Mouse (Mus musculus) lung, adult 2 months (tissue): ENCODE results near the gene Prr14l. TPM values are rescaled to one million over a fixed set of nuclear protein-coding genes. Genes with fewer than 3 reads are reported as not detected.
"Not testable (repeated sequence)": the region's sequence is repeated elsewhere in the genome, so short reads cannot be mapped to it uniquely, and the experiment has no call there.

Source experiments
- DNase-seq: peaks from one replicate; pipeline ENCODE4 v3.0.0; 2022
- H3K4me1 ChIP-seq: fragments of 200-500 bp; 2 replicates; pipeline ENCODE4 v1.6.1; 2011; ENCODE audit warnings: low read length; ENCODE audit not compliant: control insufficient read depth, insufficient read depth
- H3K4me3 ChIP-seq: fragments of 200-500 bp; replicated peaks from 2 replicates; pipeline ENCODE3; 2011; ENCODE audit warnings: low read depth, mild to moderate bottlenecking, control low read depth, low read length; ENCODE audit errors: extremely low read depth
- CTCF ChIP-seq: fragments of 200-500 bp; IDR thresholded peaks from 2 replicates; pipeline ENCODE4 v1.5.1; 2011; ENCODE audit warnings: mild to moderate bottlenecking, low read length, control low read depth; ENCODE audit not compliant: insufficient read depth
- POLR2A ChIP-seq: fragments of 200-500 bp; IDR thresholded peaks from 2 replicates; pipeline ENCODE4 v1.6.1; 2011; ENCODE audit warnings: low read depth, mild to moderate bottlenecking, control low read depth, low read length, borderline replicate concordance; ENCODE audit errors: extremely low read depth
- WGBS: fragments of 180-500 bp; shearing (Covaris S2); methylation state at CpG from one replicate; pipeline ENCODE4 v1.1.7; 2018; 5-methylcytosine and 5-hydroxymethylcytosine counted together
- polyA plus RNA-seq: library from polyadenylated mRNA; depleted of rRNA; stranded (reverse); fragments of >200 nt; gene quantifications from 2 replicates; pipeline ENCODE4 v1.2.3, GENCODE M21; 2012

The Prr14l gene
- polyA plus RNA-seq, 1 experiment = 12.7 TPM

DNA sequence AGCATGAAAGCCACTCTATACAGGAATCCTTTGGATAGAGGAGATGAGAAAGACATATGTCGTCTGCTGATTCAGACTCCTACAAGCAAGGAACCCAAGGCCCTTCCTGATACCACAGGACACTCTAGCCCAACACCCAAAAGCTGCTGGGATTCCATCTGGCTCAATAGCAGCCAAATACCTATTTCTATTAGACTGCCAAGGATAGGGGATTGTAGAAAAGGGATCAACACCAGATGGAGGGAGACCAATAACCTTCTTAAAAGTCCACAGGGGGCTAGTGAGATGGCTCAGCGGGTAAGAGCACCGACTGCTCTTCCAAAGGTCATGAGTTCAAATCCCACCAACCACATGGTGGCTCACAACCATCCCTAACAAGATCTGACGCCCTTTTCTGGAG, 38.7 kb downstream of the Prr14l start:
- no peaks in the 10 kb centered on the region for H3K4me1 ChIP-seq
- WGBS = 96% methylated on average over 4 of the region's 4 CpGs

DNA sequence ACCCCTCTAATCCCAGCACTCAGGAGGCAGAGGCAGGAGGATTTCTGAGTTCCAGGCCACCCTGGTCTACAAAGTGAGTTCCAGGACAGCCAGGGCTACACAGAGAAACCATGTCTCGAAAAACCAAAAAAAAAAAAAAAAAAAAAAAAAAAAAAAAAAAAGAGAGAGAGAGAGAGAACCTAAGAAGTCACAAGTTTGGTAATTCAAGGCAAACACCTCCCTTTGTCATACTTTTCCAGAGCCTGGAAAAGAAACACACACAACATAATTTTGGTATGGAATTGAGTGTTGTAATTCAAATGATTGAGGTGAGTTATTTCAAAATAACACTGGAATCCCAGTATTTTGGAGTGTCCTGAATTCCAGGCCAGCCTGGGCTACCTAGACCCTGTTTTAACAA, 67.6 kb downstream of the Prr14l start:
- WGBS = 75% methylated on average over 1 of the region's 1 CpGs
- DNase-seq, H3K4me3 ChIP-seq, H3K4me1 ChIP-seq: not testable (repeated sequence)

More for the DNA sequence above, 38.7 kb downstream of the Prr14l start:
- H3K4me3 ChIP-seq = no peak overlapping the region
- no peak for TF ChIP-seq POLR2A
- TF ChIP-seq CTCF = no peak
- no peak for DNase-seq

- Histone ChIP-seq H3K4me3 (peak within 1 kb of the TSS; percentile 90), H3K4me1 (no peaks in the 10 kb centered on the region)
- peak; percentile 93 for DNase-seq
- under 1% methylated on average over 52 of the region's 52 CpGs for WGBS
- TF ChIP-seq CTCF = 0 out of 2 replicates have a peak, but pooled peaks have one; percentile 9
- peak; percentile 88 for TF ChIP-seq POLR2A
Observed at GRCm38 (mm10) chr5:32785313-32785915, 68.6 kb downstream of the Prr14l start, which contains the start of gene Pisd. TSS of gene Pisd (minus strand) at chr5:32785646.

DNA sequence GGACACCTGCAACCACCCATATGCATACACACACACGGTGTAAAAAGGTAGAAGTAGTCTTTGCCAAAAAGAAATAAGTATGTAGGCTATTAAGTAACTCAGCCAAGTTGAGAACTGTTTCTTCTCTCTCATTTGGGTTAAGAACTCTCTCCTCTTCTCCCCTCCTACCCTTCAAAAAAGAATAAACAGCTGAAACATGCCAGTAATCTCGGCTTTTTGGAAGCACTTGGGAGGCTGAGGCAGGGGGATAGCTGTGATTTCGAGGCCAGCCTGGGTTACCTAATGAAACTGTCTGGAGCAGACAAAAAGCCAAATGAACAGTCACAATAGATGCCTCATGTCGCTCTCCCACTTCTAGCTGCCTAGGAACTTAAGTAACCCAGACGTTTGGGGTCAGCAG, 69.3 kb downstream of the Prr14l start:
- H3K4me3 ChIP-seq = no peak overlapping the region
- WGBS = 16% methylated on average over 5 of the region's 5 CpGs
- DNase-seq = no peak
- no peaks in the 10 kb centered on the region for H3K4me1 ChIP-seq
- no peak for TF ChIP-seq POLR2A
- no peak for TF ChIP-seq CTCF

- DNase-seq = no peak
- TF ChIP-seq POLR2A (no peak), CTCF (no peak)
- 97% methylated on average over 5 of the region's 5 CpGs for WGBS
- H3K4me1 ChIP-seq = no peaks in the 10 kb centered on the region
- no peak overlapping the region for H3K4me3 ChIP-seq
Observed at GRCm38 (mm10) chr5:32781596-32781995, 72.5 kb downstream of the Prr14l start.

- no peak overlapping the region for H3K4me3 ChIP-seq
- WGBS = 81% methylated on average over 3 of the region's 3 CpGs
- TF ChIP-seq POLR2A = no peak
- TF ChIP-seq CTCF = no peak
- DNase-seq = no peak
- H3K4me1 ChIP-seq = no peaks in the 10 kb centered on the region
Observed at GRCm38 (mm10) chr5:32778168-32778567, 75.9 kb downstream of the Prr14l start.

DNA sequence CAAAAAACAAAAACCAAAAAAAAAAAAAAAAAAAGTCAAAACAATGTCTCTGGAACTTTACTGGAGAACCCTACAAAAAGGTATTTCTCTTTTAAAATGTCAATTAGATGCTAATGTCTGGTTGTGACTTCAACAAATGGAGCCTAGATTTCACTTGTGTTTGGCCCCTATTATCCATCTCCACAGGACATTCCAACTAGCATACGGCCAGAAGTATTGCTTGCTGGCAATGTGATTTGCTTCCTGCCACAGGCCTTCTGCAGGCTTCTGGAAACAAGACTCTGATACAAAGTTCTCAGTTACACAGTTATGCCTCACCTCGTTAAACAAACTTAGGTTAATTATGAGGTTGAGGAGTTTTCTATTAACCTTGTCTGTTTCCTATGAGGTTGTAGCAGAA, 81.7 kb downstream of the Prr14l start:
- no peak for DNase-seq
- Histone ChIP-seq H3K4me3 (no peak overlapping the region), H3K4me1 (no peaks in the 10 kb centered on the region)
- no peak for TF ChIP-seq CTCF
- no peak for TF ChIP-seq POLR2A
- 91% methylated on average over 2 of the region's 2 CpGs for WGBS

DNA sequence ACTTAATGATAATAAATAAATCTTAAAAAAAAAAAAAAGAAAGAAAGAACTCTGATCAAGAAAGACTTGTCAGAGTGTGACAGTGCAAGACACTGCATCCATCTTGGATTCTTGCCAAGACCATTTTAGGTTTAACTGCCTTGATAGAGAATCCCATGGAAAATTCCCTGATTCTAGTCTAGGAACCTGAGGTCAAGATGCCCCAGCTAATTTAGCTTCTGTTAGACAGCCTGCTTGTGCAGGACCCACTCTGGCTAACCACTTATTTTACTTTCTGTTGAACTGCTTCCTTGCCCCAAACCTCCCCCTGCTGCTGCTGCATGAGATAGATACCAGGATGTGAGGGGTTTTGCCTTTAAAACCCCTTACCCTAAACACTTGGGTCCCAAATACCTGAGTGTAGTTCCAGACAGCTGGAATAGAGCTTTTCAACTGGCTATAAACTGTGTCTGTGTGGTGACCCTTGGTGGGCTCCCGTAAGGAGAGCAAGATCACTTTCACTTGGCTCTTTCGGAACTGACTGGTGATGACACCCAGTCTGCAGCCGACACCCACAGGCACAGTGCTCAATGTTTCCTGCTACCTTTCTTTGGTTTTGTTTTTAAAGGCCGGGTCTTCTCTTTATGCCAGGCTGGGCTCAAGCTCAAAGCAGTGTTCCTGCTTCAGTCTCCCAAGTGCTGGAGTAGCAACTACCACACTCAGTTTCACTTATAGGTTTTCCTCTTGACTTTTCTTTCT, 86.3 kb downstream of the Prr14l start:
- Histone ChIP-seq H3K4me1 (no peaks in the 10 kb centered on the region; the same call in 1 of the 2 replicates), H3K4me3 (no peak overlapping the region)
- no peak for TF ChIP-seq POLR2A
- no peak for TF ChIP-seq CTCF
- no peak for DNase-seq
- WGBS = 70% methylated on average over 4 of the region's 4 CpGs

DNA sequence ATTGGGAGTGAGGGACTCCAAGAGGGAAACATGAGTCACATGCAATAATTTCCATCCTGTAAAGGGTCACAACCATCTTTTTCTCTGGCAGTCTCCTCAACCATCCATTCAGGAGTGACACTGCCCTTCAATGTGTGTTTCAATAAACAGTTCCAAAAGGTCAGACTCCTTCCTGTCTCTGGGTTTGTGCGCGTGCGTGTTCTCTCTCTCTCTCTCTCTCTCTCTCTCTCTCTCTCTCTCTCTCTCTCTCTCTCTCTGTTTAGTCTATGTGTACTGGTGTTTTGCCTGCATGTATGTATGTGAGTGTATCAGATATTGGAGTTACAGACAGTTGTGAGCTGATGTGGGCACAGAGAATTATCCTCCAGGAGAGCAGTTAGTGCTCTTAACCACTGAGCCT, 87.1 kb downstream of the Prr14l start:
- Histone ChIP-seq H3K4me1 (peaks cover under 1% of the 10 kb centered on the region), H3K4me3 (no peak overlapping the region)
- 41% methylated on average over 3 of the region's 3 CpGs for WGBS
- DNase-seq = no peak
- TF ChIP-seq CTCF (no peak), POLR2A (no peak)

- WGBS = 38% methylated on average over 5 of the region's 5 CpGs
- Histone ChIP-seq H3K4me1 (peaks cover 7% of the 10 kb centered on the region), H3K4me3 (no peak overlapping the region)
- TF ChIP-seq CTCF (no peak), POLR2A (no peak)
- DNase-seq = no peak
Observed at GRCm38 (mm10) chr5:32761566-32762140, 92.4 kb downstream of the Prr14l start.
